Mouse (Mus musculus) ES-Bruce4 (cell line): ENCODE results near the gene Cflar. TPM values are rescaled to one million over a fixed set of nuclear protein-coding genes. Genes with fewer than 3 reads are reported as not detected.
"Not testable (repeated sequence)": the region's sequence is repeated elsewhere in the genome, so short reads cannot be mapped to it uniquely, and the experiment has no call there.

Source experiments
- H3K27ac ChIP-seq: 2 replicates; pipeline ENCODE4 v1.5.1; 2012; ENCODE audit warnings: low read length, inconsistent platforms; ENCODE audit not compliant: insufficient read depth
- H3K27me3 ChIP-seq: 2 replicates; pipeline ENCODE4 v1.6.1; 2012; ENCODE audit warnings: mild to moderate bottlenecking, low read length, inconsistent platforms; ENCODE audit not compliant: control insufficient read depth, poor library complexity, insufficient read depth, severe bottlenecking
- H3K36me3 ChIP-seq: 2 replicates; pipeline ENCODE4 v1.6.1; 2012; ENCODE audit warnings: inconsistent platforms, mild to moderate bottlenecking, low read length, moderate library complexity; ENCODE audit not compliant: control insufficient read depth, poor library complexity, insufficient read depth, severe bottlenecking
- H3K4me1 ChIP-seq: one replicate; pipeline ENCODE4 v1.8.1; 2011; ENCODE audit warnings: low read length; ENCODE audit not compliant: control insufficient read depth, insufficient read depth
- H3K4me3 ChIP-seq: 2 replicates; pipeline ENCODE4 v1.5.1; 2011; ENCODE audit warnings: low read depth, mild to moderate bottlenecking, low read length
- H3K9ac ChIP-seq: 2 replicates; pipeline ENCODE4 v1.6.1; 2012; ENCODE audit warnings: low read depth, mild to moderate bottlenecking, inconsistent platforms; ENCODE audit not compliant: poor library complexity, severe bottlenecking
- H3K9me3 ChIP-seq: replicated peaks from 2 replicates; pipeline ENCODE4 v1.6.1; 2012; ENCODE audit warnings: mild to moderate bottlenecking, low read length, inconsistent platforms; ENCODE audit not compliant: control insufficient read depth, poor library complexity, insufficient read depth, severe bottlenecking
- CTCF ChIP-seq: IDR thresholded peaks from one replicate; pipeline ENCODE4 v1.8.1; 2011; ENCODE audit warnings: low read depth, low read length
- EP300 ChIP-seq: IDR thresholded peaks from 2 replicates; pipeline ENCODE4 v1.6.1; 2011; ENCODE audit warnings: low read depth, low read length; ENCODE audit not compliant: insufficient read depth
- POLR2A ChIP-seq: IDR thresholded peaks from one replicate; pipeline ENCODE4 v1.8.1; 2011; ENCODE audit warnings: low read length; ENCODE audit not compliant: insufficient read depth
- polyA plus RNA-seq: library from polyadenylated mRNA; stranded (reverse); fragments of >200 nt; gene quantifications from 2 replicates; pipeline ENCODE4 v1.2.4, GENCODE M21; 2011; ENCODE audit warnings: low read depth; ENCODE audit not compliant: missing spikeins, insufficient read depth, insufficient read length

Cflar gene
- polyA plus RNA-seq, 1 experiment: 14.1 TPM

- TF ChIP-seq CTCF (no peak), EP300 (no peak), POLR2A (no peak)
- H3K9me3 ChIP-seq: peaks cover 12% of the 10 kb centered on the region
- no peak overlapping the region for H3K4me3 ChIP-seq
- H3K27ac ChIP-seq: no peak overlapping the region
- no peaks in the 10 kb centered on the region for H3K36me3 ChIP-seq
- no peak overlapping the region for H3K9ac ChIP-seq
- H3K27me3 ChIP-seq: no peaks in the 10 kb centered on the region
- H3K4me1 ChIP-seq: no peaks in the 10 kb centered on the region
These were observed 17.6 kb upstream of the Cflar start for GRCm38 (mm10) chr1:58693696-58694095.

GRCm38 (mm10) chr1:58695810-58696209 lies 15.5 kb upstream of the Cflar start, which contains the start of gene Als2cr12:
Als2cr12 (minus strand) TSS chr1:58695989.
- not testable (repeated sequence) for H3K9me3 ChIP-seq, H3K27ac ChIP-seq, H3K4me1 ChIP-seq, H3K4me3 ChIP-seq, H3K36me3 ChIP-seq, H3K9ac ChIP-seq, H3K27me3 ChIP-seq

GRCm38 (mm10) chr1:58697607-58698006 lies 13.7 kb upstream of the Cflar start:
- not testable (repeated sequence) for H3K9me3 ChIP-seq, H3K27me3 ChIP-seq, H3K4me1 ChIP-seq, H3K36me3 ChIP-seq, H3K9ac ChIP-seq, H3K27ac ChIP-seq, H3K4me3 ChIP-seq

GRCm38 (mm10) chr1:58698781-58699180 lies 12.5 kb upstream of the Cflar start:
- H3K36me3 ChIP-seq: no peaks in the 10 kb centered on the region
- no peak overlapping the region for H3K9ac ChIP-seq
- no peak overlapping the region for H3K27ac ChIP-seq
- no peak overlapping the region for H3K4me3 ChIP-seq
- H3K4me1 ChIP-seq: no peaks in the 10 kb centered on the region
- H3K27me3 ChIP-seq: no peaks in the 10 kb centered on the region
- no peaks in the 10 kb centered on the region for H3K9me3 ChIP-seq
- TF ChIP-seq EP300: no peak
- no peak for TF ChIP-seq POLR2A
- no peak for TF ChIP-seq CTCF

- no peaks in the 10 kb centered on the region for H3K27me3 ChIP-seq
- no peaks in the 10 kb centered on the region for H3K4me1 ChIP-seq
- no peak overlapping the region for H3K4me3 ChIP-seq
- no peaks in the 10 kb centered on the region for H3K36me3 ChIP-seq
- no peak for TF ChIP-seq POLR2A
- no peak for TF ChIP-seq CTCF
- TF ChIP-seq EP300: no peak
- H3K9ac ChIP-seq: no peak overlapping the region
- no peaks in the 10 kb centered on the region for H3K9me3 ChIP-seq
- H3K27ac ChIP-seq: no peak overlapping the region
These were observed 11.3 kb upstream of the Cflar start for GRCm38 (mm10) chr1:58699988-58700387.

GRCm38 (mm10) chr1:58700580-58701162 lies 10.6 kb upstream of the Cflar start:
- not testable (repeated sequence) for H3K4me1 ChIP-seq, H3K27ac ChIP-seq, H3K36me3 ChIP-seq, H3K9ac ChIP-seq, H3K9me3 ChIP-seq, H3K27me3 ChIP-seq, H3K4me3 ChIP-seq

- H3K9ac ChIP-seq, H3K4me3 ChIP-seq, H3K36me3 ChIP-seq, H3K4me1 ChIP-seq, H3K9me3 ChIP-seq, H3K27ac ChIP-seq, H3K27me3 ChIP-seq: not testable (repeated sequence)
These were observed 1.3 kb upstream of the Cflar start for GRCm38 (mm10) chr1:58710043-58710442.
